Mouse (Mus musculus): ENCODE results near the gene Fam187b. TPM values are rescaled to one million over a fixed set of nuclear protein-coding genes. Genes with fewer than 3 reads are reported as not detected.
"Not testable (repeated sequence)": the region's sequence is repeated elsewhere in the genome, so short reads cannot be mapped to it uniquely, and the experiment has no call there.

Fam187b gene
- polyA plus RNA-seq, 1 experiment = not detected

- peaks cover 6% of the 10 kb centered on the region for H3K36me3 ChIP-seq (ENCODE audit: control insufficient read depth, insufficient read depth)
- H3K27me3 ChIP-seq (ENCODE audit: control insufficient read depth, insufficient read depth, insufficient read length) = no peaks in the 10 kb centered on the region
- H3ac ChIP-seq (ENCODE audit: control insufficient read depth, insufficient read length) = no peak overlapping the region
- no peak overlapping the region for H3K4me3 ChIP-seq
- no peak overlapping the region for H3K4me2 ChIP-seq (ENCODE audit: low read depth)
- H3K79me2 ChIP-seq (ENCODE audit: control insufficient read depth, insufficient read depth) = no peaks in the 10 kb centered on the region
- TF ChIP-seq MAX (IDR thresholded peaks at IDR 0.05; ENCODE audit: low read depth) (no peak), MYOD1 (IDR thresholded peaks at IDR 0.05; ENCODE audit: control insufficient read depth in 1 of 3, insufficient read length in 2 of 3, low read depth in 2 of 3) (no peak), POLR2A (IDR thresholded peaks at IDR 0.05; ENCODE audit: insufficient read length, low read depth) (no peak), TCF3 (IDR thresholded peaks at IDR 0.05; ENCODE audit: insufficient read length, low read depth) (no peak), SRF (IDR thresholded peaks at IDR 0.05; ENCODE audit: control insufficient read depth, insufficient read length, low read depth) (no peak), CEBPB (IDR thresholded peaks at IDR 0.05; ENCODE audit: insufficient read depth, poor library complexity, severe bottlenecking) (no peak), MYOG (IDR thresholded peaks at IDR 0.05; ENCODE audit: control insufficient read depth in 1 of 3, insufficient read depth in 1 of 3, insufficient read length in 2 of 3, low read depth in 2 of 3) (no peak)
Observed at GRCm38 (mm10) chr7:30945876-30946275, 27.7 kb upstream of the Fam187b start.

GRCm38 (mm10) chr7:30949902-30950301 is 23.7 kb upstream of the Fam187b start:
- H3K27me3 ChIP-seq (ENCODE audit: control insufficient read depth, insufficient read depth, insufficient read length); H3K79me2 ChIP-seq (ENCODE audit: control insufficient read depth, insufficient read depth); H3K4me2 ChIP-seq (ENCODE audit: low read depth); H3ac ChIP-seq (ENCODE audit: control insufficient read depth, insufficient read length); H3K4me3 ChIP-seq; H3K36me3 ChIP-seq (ENCODE audit: control insufficient read depth, insufficient read depth): not testable (repeated sequence)

DNA sequence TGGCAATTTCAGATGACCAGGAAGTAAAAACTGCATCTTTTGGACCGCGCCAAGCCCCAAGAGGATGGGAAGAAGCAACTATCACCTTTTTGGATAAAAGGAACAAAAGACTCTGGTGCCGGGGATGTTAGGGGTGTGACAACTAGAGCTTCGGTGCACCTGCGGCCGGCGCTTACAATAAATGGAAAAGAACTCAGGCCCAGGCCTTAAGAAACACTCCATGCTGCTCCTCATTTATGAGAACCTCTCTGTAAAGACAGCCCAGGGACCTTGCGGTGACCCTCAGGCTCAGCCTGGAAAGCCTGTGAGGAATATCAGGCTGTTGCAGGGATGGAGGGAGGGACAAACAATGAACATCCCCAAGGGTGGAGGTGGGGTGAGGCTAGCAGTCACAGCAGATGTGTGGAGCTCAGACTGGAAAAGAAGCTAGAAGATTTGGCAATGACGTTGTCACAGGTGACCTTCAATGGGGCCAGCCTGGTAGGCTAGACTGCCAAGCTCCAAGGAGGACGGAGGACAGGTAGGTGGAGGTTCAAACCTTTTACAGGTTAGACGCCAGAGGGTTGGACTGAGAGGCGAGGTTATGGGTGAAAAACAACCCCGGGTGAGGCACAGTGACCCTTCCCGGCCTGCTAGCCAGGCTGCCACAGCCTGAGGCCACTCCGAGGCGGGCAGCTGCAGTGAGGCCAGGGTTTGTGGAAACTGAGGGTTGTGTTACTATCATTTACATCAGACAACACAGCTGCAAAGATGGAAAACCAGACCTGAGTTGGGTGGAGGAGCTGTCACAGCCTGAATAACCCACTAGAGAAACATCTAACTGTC is 20.9 kb upstream of the Fam187b start:
- Histone ChIP-seq H3K36me3 (ENCODE audit: control insufficient read depth, insufficient read depth) (peaks cover 6% of the 10 kb centered on the region), H3K79me2 (ENCODE audit: control insufficient read depth, insufficient read depth) (peaks cover 8% of the 10 kb centered on the region), H3ac (ENCODE audit: control insufficient read depth, insufficient read length) (no peak overlapping the region), H3K27me3 (ENCODE audit: control insufficient read depth, insufficient read depth, insufficient read length) (no peaks in the 10 kb centered on the region), H3K4me3 (no peak overlapping the region), H3K4me2 (ENCODE audit: low read depth) (no peak overlapping the region)
- TF ChIP-seq REST (IDR thresholded peaks at IDR 0.05; ENCODE audit: insufficient read depth, insufficient read length) (no peak), USF1 (IDR thresholded peaks at IDR 0.05; ENCODE audit: low read depth) (no peak), MYOG (IDR thresholded peaks at IDR 0.05; ENCODE audit: control insufficient read depth in 1 of 3, insufficient read depth in 1 of 3, insufficient read length in 2 of 3, low read depth in 2 of 3) (no peak), MYOD1 (IDR thresholded peaks at IDR 0.05; ENCODE audit: control insufficient read depth in 1 of 3, insufficient read length in 2 of 3, low read depth in 2 of 3) (no peak), CEBPB (IDR thresholded peaks at IDR 0.05; ENCODE audit: insufficient read depth, poor library complexity, severe bottlenecking) (no peak), POLR2AphosphoS2 (IDR thresholded peaks at IDR 0.05; ENCODE audit: insufficient read length, low read depth) (no peak), MAX (IDR thresholded peaks at IDR 0.05; ENCODE audit: low read depth) (no peak), TCF3 (IDR thresholded peaks at IDR 0.05; ENCODE audit: insufficient read length, low read depth) (no peak), POLR2A (IDR thresholded peaks at IDR 0.05; ENCODE audit: insufficient read length, low read depth) (no peak), E2F4 (IDR thresholded peaks at IDR 0.05; ENCODE audit: insufficient read depth) (no peak), TCF12 (IDR thresholded peaks at IDR 0.05; ENCODE audit: insufficient read depth, poor library complexity, severe bottlenecking) (no peak)

- Histone ChIP-seq H3K4me3 (no peak overlapping the region), H3K36me3 (ENCODE audit: control insufficient read depth, insufficient read depth) (peaks cover 6% of the 10 kb centered on the region), H3K79me2 (ENCODE audit: control insufficient read depth, insufficient read depth) (peaks cover 8% of the 10 kb centered on the region), H3K27me3 (ENCODE audit: control insufficient read depth, insufficient read depth, insufficient read length) (no peaks in the 10 kb centered on the region), H3ac (ENCODE audit: control insufficient read depth, insufficient read length) (no peak overlapping the region), H3K4me2 (ENCODE audit: low read depth) (no peak overlapping the region)
- TF ChIP-seq REST (IDR thresholded peaks at IDR 0.05; ENCODE audit: insufficient read depth, insufficient read length) (no peak), TCF3 (IDR thresholded peaks at IDR 0.05; ENCODE audit: insufficient read length, low read depth) (no peak), TCF12 (IDR thresholded peaks at IDR 0.05; ENCODE audit: insufficient read depth, poor library complexity, severe bottlenecking) (no peak), POLR2A (IDR thresholded peaks at IDR 0.05; ENCODE audit: insufficient read length, low read depth) (no peak), MYOD1 (IDR thresholded peaks at IDR 0.05; ENCODE audit: control insufficient read depth in 1 of 3, insufficient read length in 2 of 3, low read depth in 2 of 3) (no peak), USF1 (IDR thresholded peaks at IDR 0.05; ENCODE audit: low read depth) (no peak), MAX (IDR thresholded peaks at IDR 0.05; ENCODE audit: low read depth) (no peak), POLR2AphosphoS2 (IDR thresholded peaks at IDR 0.05; ENCODE audit: insufficient read length, low read depth) (no peak), CEBPB (IDR thresholded peaks at IDR 0.05; ENCODE audit: insufficient read depth, poor library complexity, severe bottlenecking) (no peak), E2F4 (IDR thresholded peaks at IDR 0.05; ENCODE audit: insufficient read depth) (no peak), SRF (IDR thresholded peaks at IDR 0.05; ENCODE audit: control insufficient read depth, insufficient read length, low read depth) (no peak), MYOG (IDR thresholded peaks at IDR 0.05; ENCODE audit: control insufficient read depth in 1 of 3, insufficient read depth in 1 of 3, insufficient read length in 2 of 3, low read depth in 2 of 3) (no peak)
Observed at GRCm38 (mm10) chr7:30953459-30953858, 20.1 kb upstream of the Fam187b start.

DNA sequence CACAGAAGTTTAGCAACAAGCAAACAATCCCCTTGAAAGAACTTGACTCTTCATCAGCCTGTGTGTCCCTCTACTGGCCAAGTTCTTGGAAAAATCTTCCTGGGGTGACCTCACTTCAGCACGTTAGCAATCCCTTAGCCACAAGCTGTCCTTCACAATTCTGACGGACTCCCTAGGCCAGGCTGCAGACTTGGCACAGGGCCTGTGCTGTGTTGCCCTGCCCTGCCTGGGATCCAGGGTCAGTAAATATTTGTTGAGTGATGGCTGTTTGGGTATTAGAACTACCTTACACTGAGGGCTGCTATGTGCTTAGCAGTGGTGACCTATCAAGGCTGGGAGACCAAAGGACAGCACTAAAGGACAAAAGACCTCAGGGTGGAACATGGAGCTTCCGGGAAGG is 19.6 kb upstream of the Fam187b start:
- H3K36me3 ChIP-seq (ENCODE audit: control insufficient read depth, insufficient read depth) = peaks cover 6% of the 10 kb centered on the region
- TF ChIP-seq TCF3 (IDR thresholded peaks at IDR 0.05; ENCODE audit: insufficient read length, low read depth) = no peak
- no peak for TF ChIP-seq SRF (IDR thresholded peaks at IDR 0.05; ENCODE audit: control insufficient read depth, insufficient read length, low read depth)
- no peak for TF ChIP-seq USF1 (IDR thresholded peaks at IDR 0.05; ENCODE audit: low read depth)
- TF ChIP-seq MAX (IDR thresholded peaks at IDR 0.05; ENCODE audit: low read depth) = no peak
- no peak for TF ChIP-seq TCF12 (IDR thresholded peaks at IDR 0.05; ENCODE audit: insufficient read depth, poor library complexity, severe bottlenecking)
- TF ChIP-seq REST (IDR thresholded peaks at IDR 0.05; ENCODE audit: insufficient read depth, insufficient read length) = no peak
- no peak for TF ChIP-seq POLR2AphosphoS2 (IDR thresholded peaks at IDR 0.05; ENCODE audit: insufficient read length, low read depth)
- TF ChIP-seq MYOD1 (IDR thresholded peaks at IDR 0.05; ENCODE audit: control insufficient read depth in 1 of 3, insufficient read length in 2 of 3, low read depth in 2 of 3) = no peak
- TF ChIP-seq E2F4 (IDR thresholded peaks at IDR 0.05; ENCODE audit: insufficient read depth) = no peak
- no peak for TF ChIP-seq MYOG (IDR thresholded peaks at IDR 0.05; ENCODE audit: control insufficient read depth in 1 of 3, insufficient read depth in 1 of 3, insufficient read length in 2 of 3, low read depth in 2 of 3)
- TF ChIP-seq POLR2A (IDR thresholded peaks at IDR 0.05; ENCODE audit: insufficient read length, low read depth) = no peak
- no peak for TF ChIP-seq CEBPB (IDR thresholded peaks at IDR 0.05; ENCODE audit: insufficient read depth, poor library complexity, severe bottlenecking)

More for the DNA sequence above, 19.6 kb upstream of the Fam187b start:
- no peak overlapping the region for H3K4me2 ChIP-seq (ENCODE audit: low read depth)
- H3K79me2 ChIP-seq (ENCODE audit: control insufficient read depth, insufficient read depth) = peaks cover 8% of the 10 kb centered on the region
- H3ac ChIP-seq (ENCODE audit: control insufficient read depth, insufficient read length) = no peak overlapping the region
- no peaks in the 10 kb centered on the region for H3K27me3 ChIP-seq (ENCODE audit: control insufficient read depth, insufficient read depth, insufficient read length)
- H3K4me3 ChIP-seq = no peak overlapping the region
